ENCODE assay signal across 26 mouse cellular contexts in genomic region chr2:7234587-7234986, GRCm38 (mm10).
DNase-seq lines count a peak whose midpoint lies in the region; ATAC-seq and TF ChIP-seq lines count a peak whose summit lies in the region.
"Had no signal": no experiment of that assay in that cellular context is flagged by ENCODE, and none has a peak within 500 bp of the region (broad histone marks: within the 10 kb centered on the region; RNA-seq: fewer than 3 reads in every experiment).

No protein-coding gene starts in this region.

- no peak for TF ChIP-seq CTCF in liver, postnatal 0 days (IDR thresholded peaks at IDR 0.05; ENCODE audit: low read depth)

- no peak overlapping the region for H3K27ac ChIP-seq in liver, postnatal 0 days (ENCODE audit: low read depth)
- H3K27ac ChIP-seq: embryonic facial prominence, embryonic 13.5 days; gastrocnemius, adult 2 months; heart, embryonic 10.5 days; hindbrain, embryonic 15.5 days; kidney, postnatal 0 days; liver, embryonic 13.5 days; midbrain, embryonic 12.5 days; neural tube, embryonic 12.5 days had no signal

- no peak overlapping the region for H3K4me3 ChIP-seq in liver, postnatal 0 days (ENCODE audit: low read depth, low read length)
- H3K4me3 ChIP-seq: embryonic facial prominence, embryonic 13.5 days; erythroblast, embryonic 14.5 days; gastrocnemius, adult 2 months; heart, embryonic 10.5 days; hindbrain, embryonic 15.5 days; liver, embryonic 13.5 days; midbrain, embryonic 12.5 days; neural tube, embryonic 12.5 days had no signal

- no peak overlapping the region for H3K4me2 ChIP-seq in liver, postnatal 0 days (ENCODE audit: low read depth, low read length)
- H3K4me2 ChIP-seq: embryonic facial prominence, embryonic 13.5 days; hindbrain, embryonic 15.5 days; liver, embryonic 13.5 days; lung, embryonic 14.5 days; midbrain, embryonic 12.5 days; neural tube, embryonic 12.5 days had no signal

- H3K36me3 ChIP-seq in liver, postnatal 0 days (replicated peaks; ENCODE audit: insufficient read depth, low read length) = no peaks in the 10 kb centered on the region
- H3K36me3 ChIP-seq: embryonic facial prominence, embryonic 13.5 days; heart, embryonic 10.5 days; hindbrain, embryonic 15.5 days; liver, embryonic 13.5 days; midbrain, embryonic 12.5 days; neural tube, embryonic 12.5 days had no signal

- H3K9ac ChIP-seq in liver, postnatal 0 days (replicated peaks) = no peak overlapping the region
- H3K9ac ChIP-seq: embryonic facial prominence, embryonic 13.5 days; hindbrain, embryonic 15.5 days; liver, embryonic 13.5 days; lung, embryonic 14.5 days; midbrain, embryonic 12.5 days; neural tube, embryonic 12.5 days had no signal

- no peak for ATAC-seq in liver, postnatal 0 days
- ATAC-seq: activated CD4-positive, CD25-positive, alpha-beta regulatory T cell, adult 4 months had no signal

- TF ChIP-seq EP300 in liver, postnatal 0 days (IDR thresholded peaks at IDR 0.05; ENCODE audit: low read depth) = no peak

- WGBS in liver, postnatal 0 days (ENCODE audit: insufficient replicate concordance) = 81% methylated on average over 7 of the region's 7 CpGs

- no peaks in the 10 kb centered on the region for H3K27me3 ChIP-seq in liver, postnatal 0 days (ENCODE audit: insufficient read depth, low read length)
- H3K27me3 ChIP-seq: embryonic facial prominence, embryonic 13.5 days; hindbrain, embryonic 15.5 days; liver, embryonic 13.5 days; midbrain, embryonic 12.5 days; neural tube, embryonic 12.5 days had no signal

- no peaks in the 10 kb centered on the region for H3K9me3 ChIP-seq in liver, postnatal 0 days (ENCODE audit: low read length)
- H3K9me3 ChIP-seq: embryonic facial prominence, embryonic 13.5 days; heart, embryonic 10.5 days; hindbrain, embryonic 15.5 days; liver, embryonic 13.5 days; midbrain, embryonic 12.5 days; neural tube, embryonic 12.5 days had no signal

- H3K4me1 ChIP-seq in liver, postnatal 0 days (ENCODE audit: insufficient read depth) = no peaks in the 10 kb centered on the region
- H3K4me1 ChIP-seq: embryonic facial prominence, embryonic 13.5 days; heart, embryonic 10.5 days; hindbrain, embryonic 15.5 days; liver, embryonic 13.5 days; midbrain, embryonic 12.5 days; neural tube, embryonic 12.5 days had no signal

- peak; percentile 35 for DNase-seq in layer of hippocampus, adult 11-12 months (ENCODE audit: low spot score)
- DNase-seq in layer of hippocampus, postnatal 36 days = no peak
- peak; percentile 58 to 69 for DNase-seq in right cerebral cortex, adult 2 months (ENCODE audit: low spot score in 2 of 2)
- DNase-seq in right cerebral cortex, postnatal 4 days = no peak
- peak; percentile 53 to 65 for DNase-seq in frontal cortex, postnatal 36 days (ENCODE audit: low spot score in 2 of 2)
- peak; percentile 81 for DNase-seq in telencephalon, adult 2 months (ENCODE audit: low read depth, low spot score)
- no peak for DNase-seq in embryo, embryonic 10 days (ENCODE audit: low spot score)
- DNase-seq in liver, postnatal 0 days = no peak
- DNase-seq: adrenal gland, adult 8-10 months; cerebellum, adult 2 months; cerebellum, postnatal 25 days; embryo, embryonic 11 days; gastrocnemius, adult 2 months; kidney, adult 2 months; liver, embryonic 13.5 days; lung, embryonic 14.5 days; spleen, adult 18-20 months; thymus, postnatal 14 days had no signal

Comparison
In these comparisons a context has a peak if more than half of its experiments do, and no peak if none do; other contexts are left out.
1. DNase-seq: peak in layer of hippocampus, adult 11-12 months (single experiment), right cerebral cortex, adult 2 months (2 of 2), frontal cortex, postnatal 36 days (2 of 2) and telencephalon, adult 2 months (single experiment); none in layer of hippocampus, postnatal 36 days (0 of 2), right cerebral cortex, postnatal 4 days (single experiment), embryo, embryonic 10 days (single experiment) and liver, postnatal 0 days (single experiment).